Comparison of ENCODE assay signal across 8 mouse cellular contexts in genomic region chr3:68869691-68870567, GRCm38 (mm10). TPM values are rescaled to one million over a fixed set of nuclear protein-coding genes. Genes with fewer than 3 reads are reported as not detected.
DNase-seq lines count a peak whose midpoint lies in the region; ATAC-seq and TF ChIP-seq lines count a peak whose summit lies in the region.

No protein-coding gene starts in this region.

- in situ Hi-C loops in Patski (cut with MboI; ENCODE audit: low pct_unique_long_range_greater_than_20kb), result no loop called here

- H3K4me2 ChIP-seq in embryonic facial prominence, embryonic 13.5 days, result peak overlapping the region; percentile 99

- peaks cover 77% of the 10 kb centered on the region for H3K27me3 ChIP-seq in Patski
- H3K27me3 ChIP-seq in embryonic facial prominence, embryonic 13.5 days, result peaks cover 57% of the 10 kb centered on the region

- H3K4me3 ChIP-seq in embryonic facial prominence, embryonic 13.5 days, result peak overlapping the region; percentile 62

- CTCF ChIA-PET in Patski (lab: Charles Lee), result interaction anchor here (0.7 to 1.5 kb wide), 4 partner anchors 8 to 82 kb away, joined by 3 read pairs; no protein-coding TSS in a partner anchor

- peak; percentile 77 for DNase-seq in CD4-positive, CD25-positive, alpha-beta regulatory T cell, adult 2 months (ENCODE audit: low read depth, low spot score)
- DNase-seq in Patski (ENCODE audit: low read depth, low spot score), result no peak
- peak; percentile 28 to 40 for DNase-seq in heart, postnatal 10 days
- DNase-seq in kidney, postnatal 4 days, result peak; percentile 59 to 75
- peak; percentile 6 for DNase-seq in lung, postnatal 14 days
- peak; percentile 57 for DNase-seq in right cerebral cortex, postnatal 10 days (ENCODE audit: low spot score in 2 of 2)
- DNase-seq in MN1 (ENCODE audit: low spot score), result no peak

- no peak overlapping the region for H3K27ac ChIP-seq in embryonic facial prominence, embryonic 13.5 days

- WGBS in embryonic facial prominence, embryonic 13.5 days, result under 1% methylated on average over 94 of the region's 96 CpGs

- intact Hi-C loops in heart, postnatal 10 days (cut with DNase I), result loop anchor here (10.0 kb wide), 1 partner anchor 145 kb away; no protein-coding TSS in a partner anchor

- H3K9ac ChIP-seq in embryonic facial prominence, embryonic 13.5 days, result peak overlapping the region; percentile 71

- H3K36me3 ChIP-seq in embryonic facial prominence, embryonic 13.5 days, result no peaks in the 10 kb centered on the region

- TF ChIP-seq CTCF in Patski (IDR thresholded peaks at IDR 0.05), result no peak

- POLR2A ChIA-PET in Patski (lab: Charles Lee), result no interaction called here

- ATAC-seq in Patski, result peak; percentile 63
- ATAC-seq in embryonic facial prominence, embryonic 13.5 days (ENCODE audit: insufficient number of reproducible peaks, insufficient read depth, low FRiP score, low TSS enrichment, low read depth), result peak; percentile 44

- H3K4me1 ChIP-seq in embryonic facial prominence, embryonic 13.5 days, result peaks cover 20% of the 10 kb centered on the region; the same call in 1 of the 2 replicates

- no peaks in the 10 kb centered on the region for H3K9me3 ChIP-seq in embryonic facial prominence, embryonic 13.5 days

RNA-seq across cellular contexts. Expression of gene 1110032F04Rik, which starts 0.5 kb away (rescaled TPM):
- not detected for polyA plus RNA-seq in Patski (2021)
- 0.73 and 1.4 TPM in 2 replicates for polyA plus RNA-seq in embryonic facial prominence, embryonic 13.5 days (2015; fragmentation: Nextera tagmentation; extraction: Ambion mirVana)
- 1 to 10 TPM; 1.3 to 2.2 TPM for total RNA-seq in heart, postnatal 10 days (2021)

Comparison
In these comparisons a context has a peak if more than half of its experiments do, and no peak if none do; other contexts are left out.
1. DNase-seq: peak in CD4-positive, CD25-positive, alpha-beta regulatory T cell, adult 2 months (single experiment), heart, postnatal 10 days (2 of 2), kidney, postnatal 4 days (2 of 2), lung, postnatal 14 days (single experiment) and right cerebral cortex, postnatal 10 days (2 of 2); none in Patski (single experiment) and MN1 (single experiment).